Mouse (Mus musculus): ENCODE measurements at regions not wholly inside any gene's neighbourhood (a gene's known extent, or its start where the extent isn't known, plus 50 kb on each side); places are given as distances from the start of the nearest gene placed in this dataset.

GRCm38 (mm10) chr3:42402716-42403115 lies 660.3 kb downstream of the D3Ertd751e start:
- Histone ChIP-seq H3K4me3 (replicated peaks; ENCODE audit: low read length) (no peak overlapping the region), H3K4me2 (replicated peaks; ENCODE audit: low read depth, low read length, severe bottlenecking) (no peak overlapping the region), H3K9me3 (ENCODE audit: control insufficient read depth, low read length) (no peaks in the 10 kb centered on the region), H3K27me3 (ENCODE audit: control insufficient read depth, insufficient read depth, low read length) (no peaks in the 10 kb centered on the region), H3K4me1 (ENCODE audit: control insufficient read depth, insufficient read depth, low read length) (no peaks in the 10 kb centered on the region), H3K9ac (ENCODE audit: low read depth, low read length, severe bottlenecking) (no peak overlapping the region), H3K36me3 (ENCODE audit: control insufficient read depth, insufficient read depth, low read length) (no peaks in the 10 kb centered on the region), H3K27ac (replicated peaks; ENCODE audit: low read depth, low read length) (no peak overlapping the region)
- ATAC-seq (ENCODE audit: low FRiP score, low read depth) (no peak), DNase-seq (ENCODE audit: low spot score) (no peak)
- no peak for TF ChIP-seq POLR2A (IDR thresholded peaks at IDR 0.05; ENCODE audit: borderline replicate concordance, extremely low read depth, insufficient read depth, insufficient read length)

- DNase-seq (ENCODE audit: low spot score) (no peak), ATAC-seq (ENCODE audit: low FRiP score, low read depth) (no peak)
- no peak overlapping the region for H3K27ac ChIP-seq (replicated peaks; ENCODE audit: low read depth, low read length)
- no peak overlapping the region for H3K4me3 ChIP-seq (replicated peaks; ENCODE audit: low read length)
- no peak for TF ChIP-seq POLR2A (IDR thresholded peaks at IDR 0.05; ENCODE audit: borderline replicate concordance, extremely low read depth, insufficient read depth, insufficient read length)
- H3K36me3 ChIP-seq (ENCODE audit: control insufficient read depth, insufficient read depth, low read length), result no peaks in the 10 kb centered on the region
- WGBS, result 56% methylated on average over 2 of the region's 2 CpGs
- no peaks in the 10 kb centered on the region for H3K4me1 ChIP-seq (ENCODE audit: control insufficient read depth, insufficient read depth, low read length)
- H3K27me3 ChIP-seq (ENCODE audit: control insufficient read depth, insufficient read depth, low read length), result no peaks in the 10 kb centered on the region
- no peaks in the 10 kb centered on the region for H3K9me3 ChIP-seq (ENCODE audit: control insufficient read depth, low read length)
- no peak overlapping the region for H3K4me2 ChIP-seq (replicated peaks; ENCODE audit: low read depth, low read length, severe bottlenecking)
- no peak overlapping the region for H3K9ac ChIP-seq (ENCODE audit: low read depth, low read length, severe bottlenecking)
Measured at GRCm38 (mm10) chr3:42408958-42409633, 666.7 kb downstream of the D3Ertd751e start.

GRCm38 (mm10) chr3:42427363-42427762 lies 685.0 kb downstream of the D3Ertd751e start:
- WGBS, result 59% methylated on average over 9 of the region's 9 CpGs
- H3K4me3 ChIP-seq (replicated peaks; ENCODE audit: low read length), result no peak overlapping the region
- peak; percentile 4 for DNase-seq (ENCODE audit: low spot score)

GRCm38 (mm10) chr3:42449575-42449974 lies 707.2 kb downstream of the D3Ertd751e start:
- no peak overlapping the region for H3K9ac ChIP-seq (ENCODE audit: low read depth, low read length, severe bottlenecking)
- H3K4me2 ChIP-seq (replicated peaks; ENCODE audit: low read depth, low read length, severe bottlenecking), result no peak overlapping the region
- DNase-seq (ENCODE audit: low spot score), result no peak
- H3K36me3 ChIP-seq (ENCODE audit: control insufficient read depth, insufficient read depth, low read length), result no peaks in the 10 kb centered on the region
- 52% methylated on average over 1 of the region's 1 CpGs for WGBS
- no peak for ATAC-seq (ENCODE audit: low FRiP score, low read depth)
- TF ChIP-seq POLR2A (IDR thresholded peaks at IDR 0.05; ENCODE audit: borderline replicate concordance, extremely low read depth, insufficient read depth, insufficient read length), result no peak
- H3K27me3 ChIP-seq (ENCODE audit: control insufficient read depth, insufficient read depth, low read length), result no peaks in the 10 kb centered on the region
- H3K27ac ChIP-seq (replicated peaks; ENCODE audit: low read depth, low read length), result no peak overlapping the region
- H3K4me3 ChIP-seq (replicated peaks; ENCODE audit: low read length), result no peak overlapping the region
- H3K4me1 ChIP-seq (ENCODE audit: control insufficient read depth, insufficient read depth, low read length), result no peaks in the 10 kb centered on the region
- no peaks in the 10 kb centered on the region for H3K9me3 ChIP-seq (ENCODE audit: control insufficient read depth, low read length)

More at GRCm38 (mm10) chr3:42427363-42427762, 685.0 kb downstream of the D3Ertd751e start:
- Histone ChIP-seq H3K27ac (replicated peaks; ENCODE audit: low read depth, low read length) (no peak overlapping the region), H3K27me3 (ENCODE audit: control insufficient read depth, insufficient read depth, low read length) (no peaks in the 10 kb centered on the region), H3K36me3 (ENCODE audit: control insufficient read depth, insufficient read depth, low read length) (no peaks in the 10 kb centered on the region), H3K4me2 (replicated peaks; ENCODE audit: low read depth, low read length, severe bottlenecking) (no peak overlapping the region), H3K4me1 (ENCODE audit: control insufficient read depth, insufficient read depth, low read length) (no peaks in the 10 kb centered on the region), H3K9ac (ENCODE audit: low read depth, low read length, severe bottlenecking) (no peak overlapping the region), H3K9me3 (ENCODE audit: control insufficient read depth, low read length) (no peaks in the 10 kb centered on the region)
- peak; percentile 41 for ATAC-seq (ENCODE audit: low FRiP score, low read depth)
- no peak for TF ChIP-seq POLR2A (IDR thresholded peaks at IDR 0.05; ENCODE audit: borderline replicate concordance, extremely low read depth, insufficient read depth, insufficient read length)

- no peak for ATAC-seq (ENCODE audit: low FRiP score, low read depth)
- no peak overlapping the region for H3K4me3 ChIP-seq (replicated peaks; ENCODE audit: low read length)
- no peak for DNase-seq (ENCODE audit: low spot score)
Measured at GRCm38 (mm10) chr3:42464353-42464752, 721.9 kb downstream of the D3Ertd751e start.

More at GRCm38 (mm10) chr3:42464353-42464752, 721.9 kb downstream of the D3Ertd751e start:
- no peak overlapping the region for H3K27ac ChIP-seq (replicated peaks; ENCODE audit: low read depth, low read length)
- no peaks in the 10 kb centered on the region for H3K27me3 ChIP-seq (ENCODE audit: control insufficient read depth, insufficient read depth, low read length)
- no peak overlapping the region for H3K9ac ChIP-seq (ENCODE audit: low read depth, low read length, severe bottlenecking)
- no peak for TF ChIP-seq POLR2A (IDR thresholded peaks at IDR 0.05; ENCODE audit: borderline replicate concordance, extremely low read depth, insufficient read depth, insufficient read length)
- H3K9me3 ChIP-seq (ENCODE audit: control insufficient read depth, low read length), result no peaks in the 10 kb centered on the region
- H3K4me1 ChIP-seq (ENCODE audit: control insufficient read depth, insufficient read depth, low read length), result no peaks in the 10 kb centered on the region
- no peak overlapping the region for H3K4me2 ChIP-seq (replicated peaks; ENCODE audit: low read depth, low read length, severe bottlenecking)
- no peaks in the 10 kb centered on the region for H3K36me3 ChIP-seq (ENCODE audit: control insufficient read depth, insufficient read depth, low read length)
